ENCODE assay signal across 31 mouse cellular contexts in the genomic region with DNA sequence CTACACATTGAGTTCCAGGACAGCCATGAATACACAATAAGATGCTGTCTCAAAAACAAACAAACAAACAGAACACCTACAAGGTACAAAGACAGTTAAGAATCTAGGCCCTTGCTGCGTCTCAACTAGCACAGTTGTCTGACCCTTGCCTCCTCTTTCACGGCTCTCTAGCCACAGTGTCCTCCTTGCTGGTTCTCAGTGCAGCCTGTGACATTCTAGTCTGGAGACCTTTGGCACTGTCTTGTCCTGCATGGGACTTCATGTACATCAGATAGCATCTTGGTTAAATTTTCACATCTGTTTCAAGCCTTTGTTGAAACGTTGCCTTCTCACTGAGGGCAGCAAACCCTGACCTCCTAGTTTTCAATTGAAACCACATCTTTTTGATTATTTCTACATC. TPM values are rescaled to one million over a fixed set of nuclear protein-coding genes. Genes with fewer than 3 reads are reported as not detected.
"Had no signal": no experiment of that assay in that cellular context is flagged by ENCODE, and none has a peak within 500 bp of the region (broad histone marks: within the 10 kb centered on the region; RNA-seq: fewer than 3 reads in every experiment).

No protein-coding gene starts in this region.

- H3K9ac ChIP-seq: forebrain, embryonic 15.5 days; forebrain, postnatal 0 days; heart, embryonic 13.5 days; heart, embryonic 15.5 days; hindbrain, embryonic 13.5 days; hindbrain, embryonic 15.5 days; limb, embryonic 13.5 days; limb, embryonic 15.5 days; liver, embryonic 12.5 days; liver, embryonic 14.5 days had no signal

- H3K9me3 ChIP-seq: forebrain, embryonic 15.5 days; heart, embryonic 13.5 days; heart, embryonic 15.5 days; hindbrain, embryonic 13.5 days; hindbrain, embryonic 15.5 days; limb, embryonic 13.5 days; limb, embryonic 15.5 days; liver, embryonic 12.5 days had no signal

- DNase-seq: forebrain, postnatal 0 days; gastrocnemius, postnatal 14 days; gastrocnemius, postnatal 36 days; heart, adult 11 months; heart, adult 2 months; heart, postnatal 14 days; heart, postnatal 36 days; layer of hippocampus, adult 9-11 months; layer of hippocampus, postnatal 36 days; left cerebral cortex, postnatal 4 days had no signal

- H3K27me3 ChIP-seq: forebrain, embryonic 15.5 days; heart, embryonic 13.5 days; heart, embryonic 15.5 days; hindbrain, embryonic 13.5 days; hindbrain, embryonic 15.5 days; limb, embryonic 13.5 days; limb, embryonic 15.5 days; liver, embryonic 12.5 days had no signal

- ATAC-seq: forebrain, embryonic 15.5 days; forebrain, postnatal 0 days; hindbrain, postnatal 0 days; intestine, embryonic 16.5 days; liver, embryonic 12.5 days had no signal

- H3K4me3 ChIP-seq: forebrain, embryonic 15.5 days; heart, adult 2 months; heart, embryonic 13.5 days; heart, embryonic 15.5 days; hindbrain, embryonic 13.5 days; hindbrain, embryonic 15.5 days; limb, embryonic 13.5 days; limb, embryonic 15.5 days; liver, embryonic 12.5 days had no signal

- H3K36me3 ChIP-seq: forebrain, embryonic 15.5 days; heart, embryonic 15.5 days; hindbrain, embryonic 13.5 days; hindbrain, embryonic 15.5 days; limb, embryonic 13.5 days; limb, embryonic 15.5 days had no signal

- H3K4me2 ChIP-seq: forebrain, embryonic 15.5 days; heart, embryonic 11.5 days; heart, embryonic 13.5 days; heart, embryonic 15.5 days; hindbrain, embryonic 13.5 days; hindbrain, embryonic 15.5 days; limb, embryonic 13.5 days; limb, embryonic 15.5 days; liver, embryonic 12.5 days had no signal

- H3K4me1 ChIP-seq: forebrain, embryonic 15.5 days; heart, embryonic 15.5 days; hindbrain, embryonic 13.5 days; hindbrain, embryonic 15.5 days; limb, embryonic 13.5 days; limb, embryonic 15.5 days had no signal

- H3K27ac ChIP-seq: forebrain, embryonic 15.5 days; heart, adult 2 months; heart, embryonic 13.5 days; heart, embryonic 15.5 days; hindbrain, embryonic 13.5 days; hindbrain, embryonic 15.5 days; hindbrain, postnatal 0 days; kidney, postnatal 0 days; limb, embryonic 13.5 days; limb, embryonic 15.5 days; liver, embryonic 12.5 days; liver, embryonic 14.5 days had no signal

RNA-seq across cellular contexts. Expression of a gene that starts 38.2 kb away (rescaled TPM):
- polyA plus RNA-seq: forebrain, embryonic 15.5 days; forebrain, postnatal 0 days; gonadal fat pad, adult 2 months; heart, adult 2 months; heart, embryonic 11.5 days; heart, embryonic 13.5 days; heart, embryonic 15.5 days; heart, postnatal 0 days; hindbrain, embryonic 11.5 days; hindbrain, embryonic 13.5 days; hindbrain, embryonic 15.5 days; hindbrain, postnatal 0 days; intestine, embryonic 14.5 days; intestine, embryonic 16.5 days; kidney, postnatal 0 days; large intestine, adult 2 months; limb, embryonic 11.5 days; limb, embryonic 13.5 days; limb, embryonic 15.5 days; liver, adult 2 months; liver, embryonic 12.5 days; liver, embryonic 14.5 days; liver, embryonic 16.5 days had no signal

RNA-seq across cellular contexts. Expression of a gene that starts 57.8 kb away (rescaled TPM):
- polyA plus RNA-seq: forebrain, embryonic 15.5 days; forebrain, postnatal 0 days; hindbrain, embryonic 11.5 days; hindbrain, embryonic 15.5 days; limb, embryonic 13.5 days; liver, adult 2 months; liver, embryonic 12.5 days; liver, embryonic 16.5 days had no signal
